Mouse (Mus musculus): ENCODE measurements around the gene Naglu. TPM values are rescaled to one million over a fixed set of nuclear protein-coding genes. Genes with fewer than 3 reads are reported as not detected.

The Naglu gene
- polyA plus RNA-seq (2014; fragmentation: Illumina TruSeq; extraction: RNeasy Lipid Tissue Mini Kit (QIAGEN cat#74804); ENCODE audit: low replicate concordance): not detected

DNA sequence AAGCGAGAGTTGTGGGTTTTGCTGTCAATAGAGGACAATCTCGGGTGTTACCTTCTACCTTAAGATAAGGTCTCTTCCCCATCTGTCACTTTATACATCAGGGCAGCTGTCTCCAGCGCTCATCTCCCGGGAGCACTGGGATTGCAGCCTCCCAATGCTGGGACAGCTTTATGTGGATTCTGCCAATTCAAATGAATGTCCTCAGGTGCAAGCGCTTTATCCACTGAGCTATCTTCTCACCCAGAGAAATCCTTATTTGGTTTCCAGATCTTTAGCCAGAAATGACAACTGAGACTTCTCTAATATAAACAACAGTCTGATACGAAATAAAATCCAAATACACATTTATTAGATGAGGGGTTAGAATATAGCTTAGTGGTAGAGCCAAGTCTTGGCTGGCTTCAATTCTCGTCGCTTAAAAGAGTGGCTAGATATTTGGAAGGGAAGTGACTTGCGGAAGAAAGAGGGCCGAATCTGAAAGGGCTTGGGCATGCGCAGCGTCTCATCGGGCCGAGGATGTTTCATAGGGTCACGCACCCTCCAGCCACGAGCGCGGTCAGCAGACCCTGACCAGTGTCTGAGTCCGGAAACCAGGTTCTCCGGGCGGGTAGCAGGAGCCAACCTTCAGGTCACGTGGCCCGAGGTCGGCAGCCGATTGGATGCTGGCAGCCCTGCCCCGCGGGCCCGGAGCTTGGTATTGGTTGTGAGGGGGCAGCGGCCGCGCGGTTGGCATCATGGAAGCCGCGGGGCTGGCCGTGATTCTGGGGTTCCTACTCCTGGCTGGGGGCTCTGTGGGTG is at the start of gene Naglu:
Naglu (plus strand) TSS at position 622 of the 798 bp plus-strand sequence.

DNA sequence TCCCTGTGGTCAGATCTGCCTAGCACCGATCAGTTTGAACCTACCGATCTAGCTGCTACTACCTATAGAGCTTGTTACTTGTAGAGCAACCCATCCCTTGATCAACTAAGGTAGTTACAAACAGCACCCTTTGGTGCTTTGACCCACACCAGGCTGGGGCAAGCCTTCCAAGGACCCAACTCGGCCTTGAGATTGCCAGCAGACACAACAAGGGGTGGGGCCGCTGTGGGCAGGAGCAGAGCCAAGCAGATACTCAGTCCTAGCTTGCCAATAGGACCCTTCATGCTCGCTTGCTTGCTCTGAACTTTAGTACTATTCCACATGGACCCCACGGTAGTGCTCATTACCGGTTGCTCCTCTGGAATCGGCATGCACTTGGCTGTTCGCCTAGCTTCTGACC is 8.3 kb downstream of the Naglu start, which contains the start of gene Hsd17b1:
Hsd17b1 (plus strand) TSS at position 291 of the 400 bp plus-strand sequence.

GRCm38 (mm10) chr11:101082208-101083082 is 12.6 kb downstream of the Naglu start, which contains the start of gene Coasy:
Gene Coasy, plus strand, starts transcription at chr11:101082565.

GRCm38 (mm10) chr11:101086756-101087681 is 17.2 kb downstream of the Naglu start, which contains the start of gene Mlx:
Gene Mlx, plus strand, starts transcription at chr11:101087277.

DNA sequence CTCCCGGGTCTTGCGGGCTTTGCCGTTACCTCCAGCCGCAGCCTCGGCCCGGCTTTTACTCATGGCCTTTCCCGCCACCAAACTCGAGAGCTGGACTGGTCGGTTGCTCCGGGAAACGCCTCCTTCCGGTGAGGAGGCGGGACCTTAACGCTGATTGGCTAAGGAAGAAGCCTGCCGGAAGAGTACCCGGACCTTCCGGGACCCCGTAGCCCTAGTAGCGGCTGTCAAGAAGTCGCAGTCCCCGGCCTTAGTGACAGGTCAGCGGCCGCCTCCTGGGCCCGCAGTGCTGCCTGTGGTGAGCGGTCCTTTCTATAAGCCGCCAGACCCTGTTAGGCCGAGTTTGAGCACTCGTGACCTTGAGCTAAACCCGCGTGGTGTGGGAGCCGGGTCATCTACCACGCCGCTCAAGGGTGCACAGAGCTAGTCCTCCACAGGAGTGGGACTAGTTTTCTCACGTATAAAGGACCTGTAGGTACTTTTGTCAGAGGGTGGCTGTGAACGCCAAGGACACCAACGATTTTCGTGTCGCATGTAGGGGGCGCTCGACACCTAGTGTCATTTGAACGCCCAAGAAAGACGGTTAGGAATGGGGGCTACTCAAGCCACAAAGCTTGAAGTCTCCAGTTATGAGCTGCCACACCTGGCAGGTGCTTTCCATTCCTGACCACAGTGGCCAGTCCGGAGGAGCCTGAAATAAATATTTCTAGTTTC is 25.7 kb downstream of the Naglu start, which contains the start of gene Psmc3ip:
Psmc3ip (minus strand) TSS at position 123 of the 711 bp plus-strand sequence.

GRCm38 (mm10) chr11:101119761-101120544 is 50.1 kb downstream of the Naglu start, which contains the start of the genes Retreg3 and Tubg1:
Gene Retreg3, minus strand, starts transcription at chr11:101119893.
Gene Tubg1, plus strand, starts transcription at chr11:101119938.

Other genes starting within 250 kb of the Naglu start
- 2.1 TPM for gene Stat5b, start 219.3 kb upstream of the Naglu start, polyA plus RNA-seq (2014; fragmentation: Illumina TruSeq; extraction: RNeasy Lipid Tissue Mini Kit (QIAGEN cat#74804); ENCODE audit: low replicate concordance)
- 1.2 TPM for gene Stat5a, start 210.7 kb upstream of the Naglu start, polyA plus RNA-seq (2014; fragmentation: Illumina TruSeq; extraction: RNeasy Lipid Tissue Mini Kit (QIAGEN cat#74804); ENCODE audit: low replicate concordance)
- gene Stat3, start 130.5 kb upstream of the Naglu start, polyA plus RNA-seq (2014; fragmentation: Illumina TruSeq; extraction: RNeasy Lipid Tissue Mini Kit (QIAGEN cat#74804); ENCODE audit: low replicate concordance): 18.7 TPM
- 15.7 TPM for gene Cavin1, start 99.1 kb upstream of the Naglu start, polyA plus RNA-seq (2014; fragmentation: Illumina TruSeq; extraction: RNeasy Lipid Tissue Mini Kit (QIAGEN cat#74804); ENCODE audit: low replicate concordance)
- 68.7 TPM for gene Atp6v0a1, start 60.6 kb upstream of the Naglu start, polyA plus RNA-seq (2014; fragmentation: Illumina TruSeq; extraction: RNeasy Lipid Tissue Mini Kit (QIAGEN cat#74804); ENCODE audit: low replicate concordance)
- gene Hsd17b1, start 8.4 kb downstream of the Naglu start, polyA plus RNA-seq (2014; fragmentation: Illumina TruSeq; extraction: RNeasy Lipid Tissue Mini Kit (QIAGEN cat#74804); ENCODE audit: low replicate concordance): not detected
- 0.59 TPM for gene Coasy, start 12.6 kb downstream of the Naglu start, polyA plus RNA-seq (2014; fragmentation: Illumina TruSeq; extraction: RNeasy Lipid Tissue Mini Kit (QIAGEN cat#74804); ENCODE audit: low replicate concordance)
- gene Mlx, start 17.3 kb downstream of the Naglu start, polyA plus RNA-seq (2014; fragmentation: Illumina TruSeq; extraction: RNeasy Lipid Tissue Mini Kit (QIAGEN cat#74804); ENCODE audit: low replicate concordance): 98.3 TPM
- gene Psmc3ip, start 25.4 kb downstream of the Naglu start, polyA plus RNA-seq (2014; fragmentation: Illumina TruSeq; extraction: RNeasy Lipid Tissue Mini Kit (QIAGEN cat#74804); ENCODE audit: low replicate concordance): 0.52 TPM
- 33.3 TPM for gene Retreg3, start 49.9 kb downstream of the Naglu start, polyA plus RNA-seq (2014; fragmentation: Illumina TruSeq; extraction: RNeasy Lipid Tissue Mini Kit (QIAGEN cat#74804); ENCODE audit: low replicate concordance)
- gene Tubg1, start 49.9 kb downstream of the Naglu start, polyA plus RNA-seq (2014; fragmentation: Illumina TruSeq; extraction: RNeasy Lipid Tissue Mini Kit (QIAGEN cat#74804); ENCODE audit: low replicate concordance): 0.82 TPM
- not detected for gene Tubg2, start 85.9 kb downstream of the Naglu start, polyA plus RNA-seq (2014; fragmentation: Illumina TruSeq; extraction: RNeasy Lipid Tissue Mini Kit (QIAGEN cat#74804); ENCODE audit: low replicate concordance)
- gene Cntnap1, start 100.5 kb downstream of the Naglu start, polyA plus RNA-seq (2014; fragmentation: Illumina TruSeq; extraction: RNeasy Lipid Tissue Mini Kit (QIAGEN cat#74804); ENCODE audit: low replicate concordance): 0.22 TPM
- 0.52 TPM for gene Plekhh3, start 101.3 kb downstream of the Naglu start, polyA plus RNA-seq (2014; fragmentation: Illumina TruSeq; extraction: RNeasy Lipid Tissue Mini Kit (QIAGEN cat#74804); ENCODE audit: low replicate concordance)
- not detected for gene Ccr10, start 105.4 kb downstream of the Naglu start, polyA plus RNA-seq (2014; fragmentation: Illumina TruSeq; extraction: RNeasy Lipid Tissue Mini Kit (QIAGEN cat#74804); ENCODE audit: low replicate concordance)
- gene Ezh1, start 156.5 kb downstream of the Naglu start, polyA plus RNA-seq (2014; fragmentation: Illumina TruSeq; extraction: RNeasy Lipid Tissue Mini Kit (QIAGEN cat#74804); ENCODE audit: low replicate concordance): 22.1 TPM
- 1.6 TPM for gene Ramp2, start 176.0 kb downstream of the Naglu start, polyA plus RNA-seq (2014; fragmentation: Illumina TruSeq; extraction: RNeasy Lipid Tissue Mini Kit (QIAGEN cat#74804); ENCODE audit: low replicate concordance)
- gene Vps25, start 183.7 kb downstream of the Naglu start, polyA plus RNA-seq (2014; fragmentation: Illumina TruSeq; extraction: RNeasy Lipid Tissue Mini Kit (QIAGEN cat#74804); ENCODE audit: low replicate concordance): 73.6 TPM
- not detected for gene Wnk4, start 190.6 kb downstream of the Naglu start, polyA plus RNA-seq (2014; fragmentation: Illumina TruSeq; extraction: RNeasy Lipid Tissue Mini Kit (QIAGEN cat#74804); ENCODE audit: low replicate concordance)
- gene Cntd1, start 209.0 kb downstream of the Naglu start, polyA plus RNA-seq (2014; fragmentation: Illumina TruSeq; extraction: RNeasy Lipid Tissue Mini Kit (QIAGEN cat#74804); ENCODE audit: low replicate concordance): 2.6 TPM
- gene Coa3, start 209.1 kb downstream of the Naglu start, polyA plus RNA-seq (2014; fragmentation: Illumina TruSeq; extraction: RNeasy Lipid Tissue Mini Kit (QIAGEN cat#74804); ENCODE audit: low replicate concordance): 4.3 TPM
- 158 TPM for gene Becn1, start 232.3 kb downstream of the Naglu start, polyA plus RNA-seq (2014; fragmentation: Illumina TruSeq; extraction: RNeasy Lipid Tissue Mini Kit (QIAGEN cat#74804); ENCODE audit: low replicate concordance)
- 194 TPM for gene Psme3, start 246.2 kb downstream of the Naglu start, polyA plus RNA-seq (2014; fragmentation: Illumina TruSeq; extraction: RNeasy Lipid Tissue Mini Kit (QIAGEN cat#74804); ENCODE audit: low replicate concordance)

All from small intestine, adult 10 weeks (tissue).